15 mouse cellular contexts compared by ENCODE assay signal in the genomic region with DNA sequence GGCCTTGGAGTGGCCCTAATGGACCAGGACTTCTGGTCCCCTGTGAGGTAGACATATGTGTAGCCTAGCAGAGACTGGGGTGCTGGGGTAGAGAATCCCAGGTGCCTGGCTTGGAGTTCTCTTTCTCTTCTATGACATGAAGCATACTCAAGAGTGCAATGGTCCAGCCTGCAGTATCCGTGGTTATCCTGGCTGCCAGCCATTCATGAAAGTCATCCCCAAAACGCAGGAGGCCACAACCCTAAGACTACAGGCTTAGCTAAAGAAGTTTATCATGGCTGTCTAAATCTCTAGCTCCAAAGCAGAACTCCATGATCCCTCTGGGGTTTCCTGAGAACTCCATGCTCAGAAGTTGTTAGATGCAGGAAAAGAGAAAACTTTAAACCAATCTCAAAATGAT.
"Had no signal": no experiment of that assay in that cellular context is flagged by ENCODE, and none has a peak within 500 bp of the region (broad histone marks: within the 10 kb centered on the region; RNA-seq: fewer than 3 reads in every experiment).

No protein-coding gene starts in this region.

- DNase-seq: heart, postnatal 10 days; heart, postnatal 36 days; heart, postnatal 4 days; kidney, adult 11 months; kidney, adult 18-20 months; kidney, adult 2 months; kidney, adult 8-10 months; kidney, adult 9 months; kidney, postnatal 10 days; kidney, postnatal 14 days; kidney, postnatal 25 days; kidney, postnatal 36 days; kidney, postnatal 4 days; layer of hippocampus, adult 9-11 months; layer of hippocampus, postnatal 36 days had no signal
